Mouse (Mus musculus) hindlimb bud, embryonic 11.5 days (tissue): ENCODE measurements around the gene Hoxd10.

Experiments used
- DNase-seq: peaks from one replicate; pipeline ENCODE4 v3.0.0-alpha.2; 2012; ENCODE audit warnings: low read depth, low spot score; ENCODE audit errors: extremely low spot score

Hoxd10 gene

DNA sequence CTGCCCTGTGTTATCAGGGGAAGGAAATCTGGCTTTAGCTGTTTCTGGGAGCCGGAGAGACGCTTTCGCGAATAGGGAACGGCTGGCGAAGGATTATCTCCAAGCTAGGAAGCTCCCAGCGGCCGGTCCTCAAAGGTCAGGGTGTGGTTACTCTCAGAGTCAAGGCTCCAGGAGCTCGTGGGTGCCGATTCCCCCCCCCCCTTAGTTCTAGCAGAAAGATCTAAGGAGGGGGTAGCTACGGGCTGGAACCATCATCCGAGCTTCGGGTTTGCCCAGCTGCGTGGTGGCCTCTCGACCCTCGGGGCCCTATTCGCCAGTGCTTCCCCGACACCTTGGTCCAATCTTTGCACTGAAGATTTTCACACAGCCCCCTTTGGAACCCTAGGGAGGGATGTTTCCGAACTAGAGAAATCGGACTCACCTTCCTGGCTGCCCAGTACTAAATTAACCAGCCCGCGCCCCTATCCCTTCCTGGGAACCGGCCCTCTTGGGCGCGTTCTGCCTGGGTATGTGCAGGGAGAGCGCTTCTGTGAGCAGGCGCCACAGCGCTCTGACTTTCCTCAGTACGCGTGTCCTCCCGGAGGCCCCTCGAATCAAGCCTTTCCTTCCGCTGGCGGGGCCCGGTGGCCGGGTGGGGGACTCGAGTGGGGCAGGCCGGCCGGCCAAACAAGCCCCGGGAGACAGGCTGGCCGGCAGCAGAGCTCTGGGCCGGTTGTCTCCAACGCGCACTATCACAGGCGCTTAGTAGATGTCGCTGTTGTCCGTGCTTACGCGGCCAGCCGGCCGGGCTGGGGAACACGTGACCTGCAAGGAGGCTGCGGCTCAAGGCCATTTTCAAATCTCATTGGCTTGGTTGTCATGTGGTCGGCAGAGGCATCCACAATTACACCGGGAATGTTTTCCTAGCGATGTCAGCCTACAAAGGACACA lies at the start of gene Hoxd10:
TSS of gene Hoxd10 (plus strand) at position 903 of the 930 bp plus-strand sequence.
- no peak for DNase-seq

DNA sequence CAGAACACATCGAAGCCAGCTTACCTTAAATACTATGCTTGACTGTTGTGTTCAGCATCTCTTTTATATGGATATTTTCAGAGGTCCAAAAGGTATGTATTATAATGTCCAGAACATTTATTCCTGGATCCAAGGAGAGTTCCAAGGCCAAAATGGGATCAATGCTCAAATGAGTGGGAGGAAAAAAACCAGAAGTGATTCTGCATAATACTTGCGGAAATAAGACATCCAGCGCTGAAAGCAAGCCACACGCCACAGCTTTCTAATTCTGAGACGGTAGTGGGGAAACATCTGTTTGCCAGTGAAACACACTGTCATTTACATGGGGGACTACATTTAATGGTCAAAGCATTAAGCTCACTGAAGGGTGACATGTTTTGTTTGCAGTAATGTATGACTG lies 49.3 kb upstream of the Hoxd10 start:
- DNase-seq, result no peak

DNA sequence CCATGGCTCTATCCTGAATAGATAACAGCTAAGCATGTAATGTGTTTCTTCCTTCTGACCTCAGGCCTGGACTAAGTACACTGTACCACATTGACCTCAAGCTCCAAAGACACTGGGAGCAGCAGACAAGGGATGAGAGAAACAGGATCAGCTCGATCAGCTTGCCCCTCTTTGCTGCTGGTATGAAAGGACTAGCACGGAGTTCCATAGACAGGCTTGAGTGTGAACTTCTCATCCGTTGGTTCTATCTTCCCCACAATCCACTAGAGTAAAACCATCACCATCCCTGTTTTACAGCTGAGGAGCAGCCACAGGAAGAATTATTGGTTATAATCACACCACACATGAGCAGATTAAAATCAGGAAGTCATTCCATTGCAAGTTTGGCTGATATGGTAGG lies 46.1 kb upstream of the Hoxd10 start:
- DNase-seq, result no peak

DNA sequence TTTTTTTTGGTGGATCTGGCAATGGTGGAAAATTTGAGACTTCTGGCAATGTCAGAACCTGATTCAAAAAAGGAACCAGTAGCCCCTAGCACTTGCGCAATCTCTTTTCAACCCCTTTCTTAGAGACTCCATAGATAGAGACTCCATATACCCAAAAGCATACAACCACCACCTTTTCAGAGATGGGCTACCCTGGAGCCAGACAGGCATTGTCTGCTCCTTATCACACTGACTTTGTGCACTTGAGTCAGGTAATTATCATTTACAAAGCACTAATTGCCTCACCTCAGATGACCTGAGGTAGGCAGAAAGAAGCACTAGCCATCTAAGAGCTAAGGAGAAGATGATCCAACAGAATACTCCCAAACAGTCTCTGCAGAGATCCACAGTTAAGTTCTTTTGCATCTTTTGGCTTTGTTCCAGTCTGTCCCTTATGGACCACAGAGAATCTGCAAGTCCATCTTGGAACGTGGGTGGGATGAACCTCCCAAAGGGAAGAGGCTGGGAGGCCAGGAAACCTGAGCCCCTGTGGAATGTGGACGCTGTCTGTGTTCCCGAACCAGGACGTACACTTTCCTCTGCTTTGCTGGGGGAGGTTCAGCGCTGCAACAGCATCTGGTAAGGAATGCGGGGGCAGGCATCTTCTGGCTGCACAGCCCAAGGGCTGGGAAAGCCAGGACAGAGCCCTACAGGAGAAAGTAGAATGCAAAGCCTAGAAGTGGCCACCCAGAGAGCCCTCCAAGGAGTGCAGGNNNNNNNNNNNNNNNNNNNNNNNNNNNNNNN lies 44.5 kb upstream of the Hoxd10 start:
- no peak for DNase-seq

DNA sequence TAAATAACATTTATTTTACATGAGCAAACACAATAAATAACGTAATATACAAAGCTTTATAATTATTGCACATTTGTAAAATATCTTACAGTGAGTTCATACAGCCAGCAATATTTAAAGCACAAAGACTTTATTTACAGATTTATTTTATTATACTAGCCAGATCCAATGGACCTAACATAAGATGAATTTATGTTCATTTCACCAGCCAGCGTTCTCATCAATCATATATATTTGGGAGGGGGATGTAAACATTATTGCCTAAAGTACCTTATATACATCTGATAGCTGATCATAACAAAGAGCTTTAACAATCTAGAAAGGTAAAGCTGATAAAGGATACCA lies 38.8 kb upstream of the Hoxd10 start:
- no peak for DNase-seq

DNA sequence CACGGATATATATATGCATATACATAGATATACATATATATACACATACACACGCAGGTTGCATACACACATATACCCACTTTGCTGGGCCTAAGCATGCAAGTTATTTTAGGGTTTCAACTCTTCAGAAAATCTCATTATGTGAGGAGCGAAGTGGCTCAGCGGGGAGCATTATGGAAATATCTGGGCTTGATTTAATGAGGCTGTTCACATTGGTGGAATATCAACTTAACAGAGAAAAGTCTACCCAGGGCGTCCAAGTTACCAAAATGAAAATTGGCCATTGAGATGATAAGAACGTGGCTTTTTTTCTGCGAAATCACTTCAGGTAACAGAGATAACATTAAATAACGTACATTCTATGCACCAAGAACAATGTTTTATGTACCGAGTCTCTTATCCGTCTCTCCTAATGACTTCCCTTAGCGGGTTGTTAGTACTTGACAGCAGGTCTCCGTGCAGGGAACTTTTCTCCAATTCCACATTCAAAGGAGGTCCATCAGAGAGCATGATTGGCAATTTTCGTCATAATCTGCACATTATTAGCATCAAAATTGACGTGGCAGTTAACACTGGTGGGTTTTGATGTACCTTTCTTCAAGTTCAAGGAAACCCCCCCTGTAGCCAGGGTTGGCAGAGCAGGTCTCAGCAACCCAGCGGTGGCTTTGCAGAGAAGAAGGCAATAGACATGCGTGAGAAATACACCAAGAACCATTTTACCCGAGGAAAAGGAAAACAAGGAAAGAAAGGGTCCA lies 37.8 kb upstream of the Hoxd10 start:
- DNase-seq, result no peak

DNA sequence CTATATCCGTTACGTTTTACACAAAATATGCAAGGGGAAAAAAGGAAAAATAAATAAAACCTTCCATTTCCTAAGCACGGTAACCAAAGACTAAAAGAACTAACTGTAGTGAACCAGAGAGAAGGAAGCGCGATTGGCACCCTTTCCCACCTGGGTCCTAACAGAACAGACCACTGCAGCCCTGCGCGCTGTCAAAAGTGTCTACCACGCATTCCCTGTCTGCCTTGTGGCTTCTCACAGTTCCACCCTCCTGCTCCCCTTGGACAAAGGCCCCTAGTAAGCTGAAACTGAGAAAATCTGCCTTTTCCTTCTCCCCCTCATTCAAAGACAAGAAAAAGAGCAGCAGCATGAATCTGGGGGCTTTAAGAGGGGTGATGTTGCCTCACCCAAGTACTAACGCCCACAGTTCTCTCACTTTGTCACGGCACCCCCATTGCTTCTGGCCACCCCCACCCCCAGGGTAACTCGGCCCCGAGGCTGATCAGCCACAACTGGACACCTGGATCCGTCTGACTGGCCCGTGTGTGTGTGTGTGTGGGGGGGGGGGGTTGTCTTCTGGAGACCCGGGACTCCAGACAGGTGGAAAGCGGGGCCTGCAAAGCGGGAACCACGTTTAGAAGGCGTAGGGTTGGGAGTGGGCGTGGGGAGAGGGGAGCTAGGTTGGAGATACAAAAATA lies 36.8 kb upstream of the Hoxd10 start:
- no peak for DNase-seq

DNA sequence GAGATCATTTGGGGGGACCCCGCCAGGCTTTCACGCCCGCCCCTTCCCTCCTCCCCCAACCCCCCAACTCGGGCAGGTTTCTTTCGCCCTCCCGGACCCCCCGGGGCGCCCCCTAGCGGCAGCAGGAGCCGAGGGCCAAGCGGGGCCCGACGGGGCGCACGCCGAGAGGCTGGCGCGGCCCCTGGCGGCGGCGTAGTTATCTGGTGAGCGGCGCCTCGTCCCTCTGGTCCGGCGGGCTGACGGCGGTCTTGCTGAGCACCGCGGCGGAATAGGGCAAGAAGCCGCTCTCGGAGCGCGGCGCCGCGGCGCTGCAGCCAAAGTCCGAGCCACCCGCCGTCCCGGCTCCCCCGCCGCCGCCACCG lies 36.3 kb upstream of the Hoxd10 start:
- DNase-seq, result no peak

DNA sequence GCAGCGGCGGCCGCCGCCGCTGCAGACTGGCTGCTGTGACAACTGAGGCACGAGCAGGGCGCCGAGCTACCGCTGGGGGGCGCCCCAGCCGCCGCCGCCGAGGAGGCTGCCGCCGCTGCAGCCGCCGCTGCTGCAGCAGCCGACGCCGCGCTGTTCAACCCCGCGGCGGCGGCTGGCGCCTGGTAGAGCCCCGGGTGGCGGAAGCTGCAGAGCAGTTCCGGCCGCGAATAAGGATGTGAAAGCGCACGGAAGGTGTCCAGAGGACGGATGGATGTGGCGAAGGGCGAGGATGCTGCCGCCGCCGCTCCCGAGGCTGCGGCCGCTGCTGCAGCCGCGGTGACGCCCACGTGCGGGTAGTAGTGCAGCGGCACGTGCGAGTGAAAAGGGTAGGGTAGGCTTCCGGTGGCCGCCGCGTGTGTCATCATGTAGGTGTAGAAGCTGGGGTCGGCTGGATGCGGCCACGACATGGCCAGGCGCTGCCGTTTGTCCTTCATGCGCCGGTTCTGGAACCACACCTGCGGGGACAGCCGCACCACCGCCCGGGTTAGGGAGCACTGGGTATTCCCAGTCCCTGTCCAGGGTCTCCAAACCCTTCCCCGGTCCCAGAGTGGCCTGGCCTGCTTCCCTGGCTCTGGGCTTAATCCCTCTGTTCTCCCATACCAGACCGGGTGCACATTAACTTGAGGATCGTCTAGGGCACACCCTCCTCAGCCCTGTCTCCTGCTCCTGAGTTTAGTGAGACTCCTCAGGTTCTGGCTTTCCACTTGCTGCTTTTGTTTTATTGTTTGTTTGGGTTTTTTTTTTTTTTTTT lies 35.7 kb upstream of the Hoxd10 start:
- no peak for DNase-seq

DNA sequence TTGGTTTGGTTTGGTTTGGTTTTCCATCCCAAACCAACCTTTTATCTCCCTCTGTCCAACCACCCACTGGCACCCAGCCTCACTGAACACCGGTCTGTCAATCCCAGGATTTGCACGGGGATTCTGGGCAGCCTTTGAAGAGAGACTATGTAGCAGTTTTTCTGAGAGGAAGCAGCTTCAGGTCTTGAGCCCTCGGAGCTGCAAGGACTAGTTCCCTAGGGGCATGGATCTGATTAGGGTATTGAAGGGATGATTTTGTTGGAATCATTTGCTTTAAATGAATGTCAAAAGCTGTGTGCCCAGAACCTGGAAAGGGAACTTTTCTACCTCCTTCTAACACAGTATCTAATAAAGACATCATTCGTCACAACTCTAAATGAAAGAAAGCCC lies 35.1 kb upstream of the Hoxd10 start:
- no peak for DNase-seq

DNA sequence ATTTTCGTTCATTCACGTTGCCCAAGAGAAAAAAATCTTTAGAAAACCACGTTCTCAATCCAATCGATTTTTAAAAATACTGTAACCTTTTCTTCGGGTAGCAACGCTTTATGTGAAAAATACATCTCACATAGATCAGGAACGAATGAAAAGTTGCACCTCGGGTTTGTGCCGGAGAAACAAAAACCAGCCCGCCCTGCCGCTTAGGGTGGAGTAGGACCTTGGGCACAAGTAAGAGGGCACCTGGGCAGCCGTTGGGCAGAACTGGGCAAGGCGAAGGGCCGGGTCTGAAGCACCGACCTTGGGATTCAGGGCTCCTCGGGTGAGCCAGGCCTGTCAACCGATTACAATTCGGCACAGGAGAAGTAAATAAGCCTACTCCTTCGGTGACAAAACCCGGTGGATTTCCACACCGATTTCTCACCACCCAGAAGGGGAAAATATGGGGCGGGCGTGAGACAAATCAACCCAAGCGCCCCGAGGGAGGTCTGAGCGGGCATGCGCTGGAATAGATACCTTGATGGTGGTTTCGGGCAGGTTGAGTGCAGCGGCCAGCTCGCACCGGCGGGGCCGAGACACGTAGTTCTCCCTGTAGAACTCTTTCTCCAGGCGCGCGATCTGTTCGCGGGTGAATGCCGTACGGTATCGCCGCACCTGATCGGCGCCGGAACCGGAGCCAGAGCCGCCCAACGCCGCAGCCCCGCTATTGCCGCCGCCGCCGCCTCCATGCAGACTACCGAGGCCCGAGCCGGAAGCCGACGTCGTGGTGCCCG lies 34.3 kb upstream of the Hoxd10 start:
- DNase-seq, result no peak

DNA sequence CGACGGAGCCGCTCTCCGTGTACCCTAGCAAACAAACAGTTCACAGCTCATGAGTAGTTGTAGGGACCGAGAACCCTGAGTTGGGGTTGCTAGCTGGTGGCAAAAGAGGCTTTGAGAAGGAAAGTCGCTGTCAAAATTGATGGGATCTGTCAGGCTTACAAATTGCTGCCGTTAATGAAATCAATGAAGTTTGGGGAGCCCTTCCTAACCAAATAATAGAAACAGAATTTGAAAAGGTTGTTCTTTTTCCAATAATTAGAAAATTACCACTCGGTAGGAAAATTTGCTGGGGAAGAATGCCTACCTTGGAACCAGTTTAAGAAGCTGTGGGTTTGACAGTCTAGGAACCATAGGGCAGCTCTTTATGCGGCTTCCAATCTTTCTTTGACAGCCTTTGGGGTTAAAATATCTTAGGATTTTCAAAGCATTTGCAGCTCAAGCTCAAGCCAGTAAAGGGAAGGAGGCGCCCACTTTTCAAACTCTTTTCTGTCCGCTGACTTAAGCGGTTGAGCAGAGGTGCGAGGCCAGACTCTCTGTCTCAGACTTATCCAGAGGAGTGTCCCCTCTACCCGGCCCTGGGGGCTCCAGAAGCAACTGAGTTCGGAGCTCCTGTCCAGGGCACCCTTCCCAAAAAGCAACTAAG lies 33.6 kb upstream of the Hoxd10 start:
- DNase-seq, result no peak

DNA sequence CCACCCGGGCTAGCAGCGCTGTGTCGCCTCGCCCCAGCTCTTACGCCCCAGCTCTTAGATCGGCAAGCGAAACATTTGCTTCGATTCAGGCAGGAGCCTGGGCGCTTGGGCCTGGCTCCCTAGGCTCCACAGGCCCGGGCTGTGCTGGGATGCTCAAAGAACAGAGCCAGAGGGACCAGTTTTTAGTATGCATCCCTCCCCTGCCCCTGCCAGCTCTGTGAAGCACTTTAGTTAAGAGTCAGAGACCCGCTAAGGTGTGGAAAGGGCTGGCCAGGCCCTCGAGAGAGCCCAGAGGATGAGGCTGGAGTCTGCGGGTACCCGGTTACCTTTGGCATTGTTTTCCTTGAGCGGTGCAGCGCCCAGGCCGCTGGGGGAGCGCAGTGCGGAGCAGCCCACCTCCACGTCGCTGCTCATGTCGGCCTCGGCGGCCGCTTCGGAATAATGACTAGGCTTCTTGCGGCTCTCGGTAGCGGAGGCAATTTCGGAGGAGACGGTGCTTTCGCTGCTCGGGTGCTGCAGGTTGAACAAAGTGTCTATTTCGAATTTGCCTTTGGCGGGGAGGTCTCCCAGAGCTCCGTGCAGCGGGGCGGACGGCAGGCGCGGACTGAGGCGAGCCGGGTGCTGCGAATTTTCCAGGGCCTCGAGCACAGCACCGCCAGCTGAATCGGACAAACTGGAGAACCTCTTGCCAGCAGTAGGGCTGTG lies 32.9 kb upstream of the Hoxd10 start:
- no peak for DNase-seq

DNA sequence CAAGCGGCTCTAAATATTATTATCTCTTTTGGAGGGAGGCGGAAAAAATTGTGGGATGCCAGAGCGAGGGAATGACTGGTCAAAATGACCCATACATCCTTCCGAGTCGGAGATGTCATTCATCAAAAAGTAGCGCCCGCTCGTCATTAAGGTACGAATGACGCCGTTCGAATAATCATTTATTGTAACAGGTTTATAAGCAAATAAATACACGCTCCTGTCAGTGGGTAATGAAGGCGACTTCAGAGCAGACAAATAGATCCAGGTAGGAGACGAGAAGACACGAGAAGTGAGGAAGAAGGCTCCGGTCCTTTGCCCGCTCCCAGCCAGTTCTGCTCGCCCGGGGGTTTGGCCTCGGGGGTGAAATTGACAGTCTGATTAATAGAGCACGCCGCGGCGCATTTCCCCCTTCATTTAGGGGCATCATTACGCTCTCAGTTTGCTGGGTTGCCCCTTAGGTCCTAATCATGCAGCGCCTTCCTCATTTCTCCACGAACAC lies 32.2 kb upstream of the Hoxd10 start, which contains the start of gene Evx2:
TSS of gene Evx2 (minus strand) at position 51 of the 499 bp plus-strand sequence.
- no peak for DNase-seq

DNA sequence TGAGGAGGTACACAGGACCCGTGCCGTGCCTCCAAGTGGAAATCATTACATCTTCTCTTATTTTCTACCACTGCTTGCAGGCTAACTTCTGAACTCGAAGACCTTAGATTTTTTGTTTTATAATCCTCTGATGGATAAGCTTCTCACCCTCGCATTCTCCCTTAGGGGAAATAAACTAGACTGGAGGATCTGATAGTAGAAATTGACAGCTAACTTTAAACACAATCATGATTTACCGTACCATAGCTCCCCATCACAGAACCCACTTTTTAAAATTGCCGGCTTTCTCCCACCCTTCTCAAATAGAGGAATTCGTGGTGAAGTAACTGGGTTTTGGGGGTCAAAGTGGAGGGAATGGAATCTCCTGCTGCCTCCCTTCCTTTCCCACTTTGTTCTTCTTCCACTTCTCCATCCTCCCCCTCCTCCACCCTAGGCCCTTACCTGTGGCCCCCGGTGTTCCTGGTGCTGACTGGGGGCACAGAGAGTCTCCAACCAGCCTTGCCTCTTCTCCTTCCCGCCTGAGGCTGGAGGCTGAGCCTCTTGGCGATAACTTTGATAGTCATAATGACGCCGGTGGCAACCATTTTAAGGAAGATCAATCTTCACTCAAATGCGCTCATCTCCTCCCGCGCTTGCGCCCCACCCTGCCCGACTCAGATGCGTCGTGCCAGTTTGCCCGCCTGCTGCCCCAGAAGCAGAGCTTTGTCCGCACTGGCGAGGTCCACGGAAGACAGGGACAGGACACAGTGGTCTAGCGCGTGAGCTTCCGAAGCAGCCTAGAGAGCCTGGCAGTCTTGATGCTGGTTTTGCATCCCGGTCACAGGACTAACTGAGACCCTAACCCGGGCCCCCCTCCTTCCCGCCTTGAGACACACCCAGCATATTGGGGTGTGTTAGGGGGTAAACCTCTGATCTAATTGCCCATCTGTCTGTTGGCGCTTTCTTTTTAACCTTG lies 31.0 kb upstream of the Hoxd10 start:
- DNase-seq, result no peak

DNA sequence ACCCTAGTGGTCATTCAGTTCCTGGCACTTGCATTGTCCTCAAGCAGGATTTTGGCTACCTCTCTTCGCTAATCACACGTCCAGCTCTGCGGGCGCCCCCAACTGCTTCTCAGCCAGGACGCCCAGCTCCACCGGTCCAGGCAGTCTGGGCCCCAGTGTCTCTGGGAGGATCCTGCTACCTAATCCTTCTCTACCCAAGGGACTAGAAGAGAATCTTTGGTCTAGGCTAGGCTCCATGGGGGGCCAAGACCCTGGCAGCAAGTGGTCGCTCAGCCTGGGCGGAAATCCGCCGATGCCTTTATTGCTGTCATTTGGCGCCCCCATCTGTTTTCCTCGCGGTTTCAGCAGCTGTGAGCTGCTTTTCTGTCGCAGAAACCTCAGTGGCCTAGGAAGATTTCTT lies 30.0 kb upstream of the Hoxd10 start:
- no peak for DNase-seq
